Mouse (Mus musculus): Measurements from ENCODE around the gene Gm10961. TPM values are rescaled to one million over a fixed set of nuclear protein-coding genes. Genes with fewer than 3 reads are reported as not detected.
A peak's percentile ranks its signal among the peaks of the same experiment; 100 is the strongest.

The Gm10961 gene
- polyA plus RNA-seq, 1 experiment from 2014 or later: not detected

DNA sequence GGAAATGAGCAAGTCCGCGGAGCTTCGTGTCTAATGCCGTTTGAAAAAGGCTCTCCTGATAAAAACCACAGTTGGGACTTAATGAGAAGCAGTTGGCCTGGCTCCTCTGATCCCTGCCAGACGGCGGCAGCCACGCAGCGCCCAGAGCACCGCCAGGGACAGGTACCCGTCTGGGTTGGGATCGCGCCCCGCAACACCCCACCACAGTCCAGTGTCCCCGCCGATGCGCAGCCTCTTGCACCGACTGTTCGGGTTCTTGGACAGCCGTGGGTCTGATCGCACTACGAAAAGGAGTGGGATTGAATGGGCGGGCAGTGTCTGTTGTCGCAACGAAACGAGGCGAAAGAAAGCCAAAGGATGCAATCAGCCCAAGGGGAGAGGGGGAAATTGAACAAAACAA lies 34.6 kb upstream of the Gm10961 start:
- Histone ChIP-seq H3K4me3 (peak overlapping the region; percentile 37), H3K36me3 (ENCODE audit: poor library complexity, severe bottlenecking) (no peaks in the 10 kb centered on the region), H3K4me1 (peaks cover 25% of the 10 kb centered on the region), H3K9me3 (replicated peaks) (no peaks in the 10 kb centered on the region), H3K4me2 (peak overlapping the region; percentile 29), H3K27me3 (peaks cover 94% of the 10 kb centered on the region), H3K27ac (no peak overlapping the region), H3K9ac (no peak overlapping the region)
- peak; percentile 55 for ATAC-seq
- WGBS: under 1% methylated on average over 26 of the region's 26 CpGs

- no peak for ATAC-seq
- Histone ChIP-seq H3K9ac (no peak overlapping the region), H3K9me3 (replicated peaks) (no peaks in the 10 kb centered on the region), H3K36me3 (ENCODE audit: poor library complexity, severe bottlenecking) (no peaks in the 10 kb centered on the region), H3K27ac (no peak overlapping the region), H3K27me3 (peaks cover 91% of the 10 kb centered on the region), H3K4me2 (peak overlapping the region; percentile 29; the same call in 1 of the 2 replicates), H3K4me1 (peaks cover 25% of the 10 kb centered on the region), H3K4me3 (no peak overlapping the region)
- under 1% methylated on average over 24 of the region's 24 CpGs for WGBS
Observed at GRCm38 (mm10) chr3:107597134-107597533, 34.0 kb upstream of the Gm10961 start.

DNA sequence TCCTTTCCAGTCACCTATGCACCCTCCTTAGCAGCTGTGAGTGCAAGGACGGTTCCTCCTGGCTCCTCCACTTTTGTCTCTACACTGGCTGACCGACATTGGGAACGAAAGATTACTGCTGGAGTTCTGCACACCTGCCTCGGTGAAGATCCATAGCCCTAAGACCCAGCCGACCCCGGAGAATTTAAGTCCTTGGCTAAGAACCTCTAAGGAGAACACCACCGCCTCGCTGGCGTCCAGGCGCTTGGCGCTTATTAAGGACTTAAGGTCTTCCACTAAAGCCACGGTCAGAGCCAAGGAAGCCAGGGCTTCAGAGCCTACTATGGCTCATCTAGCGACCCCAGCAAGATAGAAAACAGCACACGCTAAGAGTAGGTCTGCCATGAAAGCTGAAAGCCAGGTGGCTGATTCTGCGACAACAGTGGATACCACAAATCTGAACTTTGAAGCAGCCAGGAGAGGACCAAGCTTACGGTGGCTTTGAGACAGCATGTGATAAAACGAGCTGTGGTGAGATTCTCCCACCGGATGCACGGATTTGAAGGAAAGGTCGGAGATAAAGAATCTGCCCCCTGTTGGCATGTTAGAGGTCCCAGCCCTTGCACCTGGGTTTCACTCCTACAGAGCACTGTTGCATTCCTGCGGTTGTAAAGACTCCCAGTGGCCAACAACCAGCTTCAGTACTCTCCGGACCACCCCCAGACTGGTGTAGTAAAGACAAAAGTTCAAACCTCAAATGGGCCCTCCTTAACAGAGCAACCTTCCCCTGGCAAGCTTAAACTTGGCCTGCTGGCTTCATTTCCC lies 33.3 kb upstream of the Gm10961 start:
- ATAC-seq: no peak
- H3K4me3 ChIP-seq: no peak overlapping the region

DNA sequence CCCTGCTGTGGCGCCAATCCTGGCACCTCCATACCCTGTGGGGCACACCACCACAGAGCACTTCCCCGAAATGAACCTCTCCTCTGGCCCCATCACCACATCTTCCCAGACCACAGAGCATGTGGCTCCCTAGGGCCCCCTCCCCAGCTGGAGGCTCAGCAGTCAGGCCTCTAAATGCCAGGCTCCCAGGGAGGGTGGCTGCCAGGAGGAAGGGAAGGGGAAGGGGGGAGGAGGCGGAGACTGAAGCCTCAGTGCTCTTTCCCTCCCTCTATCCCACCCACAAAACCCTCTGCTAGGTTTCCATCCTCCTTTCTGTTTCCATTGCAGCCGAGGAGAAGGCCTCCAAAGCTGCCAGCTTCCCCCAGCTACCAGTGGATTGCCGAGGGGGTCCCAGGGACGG lies 31.0 kb upstream of the Gm10961 start:
- Histone ChIP-seq H3K9me3 (replicated peaks) (no peaks in the 10 kb centered on the region), H3K27ac (no peak overlapping the region), H3K27me3 (peaks cover 66% of the 10 kb centered on the region), H3K4me1 (peaks cover 20% of the 10 kb centered on the region), H3K36me3 (ENCODE audit: poor library complexity, severe bottlenecking) (no peaks in the 10 kb centered on the region), H3K9ac (no peak overlapping the region), H3K4me3 (no peak overlapping the region), H3K4me2 (no peak overlapping the region)
- 38% methylated on average over 4 of the region's 6 CpGs for WGBS
- ATAC-seq: no peak

More for the DNA sequence above, 33.3 kb upstream of the Gm10961 start:
- H3K4me2 ChIP-seq: no peak overlapping the region
- H3K9me3 ChIP-seq (replicated peaks): no peaks in the 10 kb centered on the region
- H3K9ac ChIP-seq: no peak overlapping the region
- H3K27me3 ChIP-seq: peaks cover 85% of the 10 kb centered on the region
- 3% methylated on average over 22 of the region's 22 CpGs for WGBS
- H3K27ac ChIP-seq: no peak overlapping the region
- H3K4me1 ChIP-seq: peaks cover 25% of the 10 kb centered on the region
- H3K36me3 ChIP-seq (ENCODE audit: poor library complexity, severe bottlenecking): no peaks in the 10 kb centered on the region

DNA sequence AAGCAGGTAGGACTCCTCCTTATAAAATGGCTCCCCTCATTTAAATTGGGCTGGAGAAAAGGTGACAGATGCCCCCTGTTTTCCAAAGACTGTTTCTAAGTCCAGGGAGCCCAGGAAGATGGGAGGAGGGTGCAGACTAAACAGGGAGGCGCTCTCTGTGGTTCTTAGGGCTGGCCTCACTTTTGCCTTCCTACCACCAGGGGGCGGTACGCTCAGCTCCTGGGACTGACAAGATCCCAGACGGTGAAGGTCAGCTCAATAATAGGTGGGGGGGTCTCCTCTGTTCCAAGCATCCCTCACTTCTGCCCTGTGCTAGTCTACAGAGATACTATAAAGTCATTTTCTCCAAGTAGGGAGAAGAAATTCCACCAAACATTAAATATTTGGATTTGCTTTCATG lies 25.8 kb upstream of the Gm10961 start:
- Histone ChIP-seq H3K4me3 (no peak overlapping the region), H3K9ac (no peak overlapping the region), H3K4me1 (no peaks in the 10 kb centered on the region), H3K27me3 (peaks cover 18% of the 10 kb centered on the region), H3K9me3 (replicated peaks) (no peaks in the 10 kb centered on the region), H3K27ac (no peak overlapping the region), H3K4me2 (no peak overlapping the region), H3K36me3 (ENCODE audit: poor library complexity, severe bottlenecking) (no peaks in the 10 kb centered on the region)
- 4% methylated on average over 4 of the region's 4 CpGs for WGBS
- peak; percentile 48 for ATAC-seq

GRCm38 (mm10) chr3:107607221-107607620 lies 23.9 kb upstream of the Gm10961 start:
- no peak overlapping the region for H3K27ac ChIP-seq
- 89% methylated on average over 8 of the region's 8 CpGs for WGBS
- no peak overlapping the region for H3K4me3 ChIP-seq
- no peaks in the 10 kb centered on the region for H3K4me1 ChIP-seq
- no peak overlapping the region for H3K9ac ChIP-seq
- no peaks in the 10 kb centered on the region for H3K9me3 ChIP-seq (replicated peaks)
- no peak for ATAC-seq
- H3K36me3 ChIP-seq (ENCODE audit: poor library complexity, severe bottlenecking): peaks cover 19% of the 10 kb centered on the region
- H3K27me3 ChIP-seq: 0 out of 2 replicates have a peak, but pooled peaks cover 4% of the 10 kb centered on the region
- H3K4me2 ChIP-seq: no peak overlapping the region

GRCm38 (mm10) chr3:107608808-107609207 lies 22.3 kb upstream of the Gm10961 start:
- no peak overlapping the region for H3K4me2 ChIP-seq
- WGBS: 80% methylated on average over 4 of the region's 4 CpGs
- ATAC-seq: no peak
- H3K27me3 ChIP-seq: 0 out of 2 replicates have a peak, but pooled peaks cover 2% of the 10 kb centered on the region
- H3K9ac ChIP-seq: no peak overlapping the region
- no peak overlapping the region for H3K27ac ChIP-seq
- no peaks in the 10 kb centered on the region for H3K9me3 ChIP-seq (replicated peaks)
- no peak overlapping the region for H3K4me3 ChIP-seq
- H3K36me3 ChIP-seq (ENCODE audit: poor library complexity, severe bottlenecking): peaks cover 35% of the 10 kb centered on the region
- no peaks in the 10 kb centered on the region for H3K4me1 ChIP-seq

DNA sequence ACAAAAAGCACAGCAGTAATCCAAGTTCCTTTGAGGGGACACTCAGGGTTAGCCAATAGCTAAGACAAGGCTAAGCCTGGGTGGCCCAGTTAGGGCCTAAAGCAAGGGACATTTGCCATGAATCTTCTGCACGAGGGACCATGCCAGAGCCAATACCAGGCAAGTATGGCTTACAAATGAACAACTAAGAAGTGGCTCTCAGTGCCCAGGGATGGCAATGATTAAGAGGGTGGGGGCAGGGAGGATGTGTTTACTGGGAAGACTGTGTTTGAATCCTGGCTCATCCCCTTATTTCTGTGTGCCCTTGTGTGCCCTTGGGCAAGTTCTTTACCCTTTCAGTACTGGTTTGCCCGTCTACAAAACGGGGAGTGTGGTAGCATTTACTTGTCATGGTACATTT lies 21.7 kb upstream of the Gm10961 start:
- Histone ChIP-seq H3K36me3 (ENCODE audit: poor library complexity, severe bottlenecking) (peaks cover 40% of the 10 kb centered on the region), H3K4me1 (no peaks in the 10 kb centered on the region), H3K9me3 (replicated peaks) (no peaks in the 10 kb centered on the region), H3K27ac (no peak overlapping the region), H3K4me3 (no peak overlapping the region), H3K9ac (no peak overlapping the region), H3K27me3 (no peaks in the 10 kb centered on the region), H3K4me2 (no peak overlapping the region)
- ATAC-seq: no peak
- 65% methylated on average over 3 of the region's 3 CpGs for WGBS

DNA sequence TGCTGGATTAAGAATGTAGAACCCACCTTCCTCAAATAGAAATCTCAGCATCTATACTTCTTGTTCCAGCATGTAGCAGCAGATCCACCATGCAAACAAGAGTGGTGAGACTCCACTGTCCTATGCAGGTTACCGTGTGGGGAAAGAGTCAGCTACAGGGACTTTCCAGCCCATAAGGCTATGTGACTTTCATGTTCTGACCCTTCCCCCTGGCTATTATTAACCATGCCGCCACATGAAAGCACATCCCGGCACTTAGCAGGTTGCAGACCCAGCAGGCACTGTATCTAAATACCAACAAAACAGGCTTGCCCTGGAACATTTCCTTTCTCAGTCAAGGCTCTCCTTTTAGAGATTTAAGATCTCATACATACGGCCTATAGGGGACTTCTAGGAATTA lies 19.7 kb upstream of the Gm10961 start:
- WGBS: 73% methylated on average over 4 of the region's 4 CpGs
- H3K27ac ChIP-seq: no peak overlapping the region
- H3K4me2 ChIP-seq: no peak overlapping the region
- H3K36me3 ChIP-seq (ENCODE audit: poor library complexity, severe bottlenecking): peaks cover 60% of the 10 kb centered on the region
- ATAC-seq: no peak
- H3K4me1 ChIP-seq: no peaks in the 10 kb centered on the region
- no peaks in the 10 kb centered on the region for H3K27me3 ChIP-seq
- no peak overlapping the region for H3K9ac ChIP-seq
- no peak overlapping the region for H3K4me3 ChIP-seq
- no peaks in the 10 kb centered on the region for H3K9me3 ChIP-seq (replicated peaks)

DNA sequence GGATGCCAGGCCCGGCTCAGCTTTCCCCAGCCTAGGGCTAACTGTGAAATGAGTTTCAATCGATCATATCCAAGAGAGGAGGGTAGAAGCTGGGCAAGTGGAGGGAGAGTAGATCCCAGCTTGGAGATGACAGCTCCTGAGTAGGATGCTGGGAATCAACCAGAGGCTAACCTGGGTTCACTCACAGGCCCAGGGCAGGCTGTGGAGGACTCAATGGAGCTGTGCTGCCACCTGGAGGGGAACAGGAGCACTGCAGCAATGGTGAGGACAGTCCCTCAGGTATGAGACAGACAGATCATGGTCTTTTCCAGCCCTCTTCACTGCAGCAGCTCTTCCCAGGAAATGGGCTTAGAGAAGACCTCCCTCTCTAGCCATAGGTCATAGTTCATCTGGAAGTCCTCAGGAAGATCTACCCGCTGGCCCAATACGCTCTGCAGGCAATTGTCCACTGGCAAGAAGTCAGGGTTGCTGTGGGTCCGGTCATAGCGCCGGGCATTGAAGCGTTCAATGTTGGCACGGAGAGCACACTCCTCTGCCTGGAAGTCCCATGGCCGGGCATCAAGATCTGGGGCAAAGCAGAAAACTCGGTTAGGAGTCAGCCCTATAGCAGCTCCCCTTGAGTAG lies 18.1 kb upstream of the Gm10961 start:
- no peak overlapping the region for H3K9ac ChIP-seq
- peak; percentile 76 for ATAC-seq
- no peaks in the 10 kb centered on the region for H3K4me1 ChIP-seq
- H3K27ac ChIP-seq: no peak overlapping the region; the same call in 1 of the 2 replicates
- WGBS: 86% methylated on average over 11 of the region's 11 CpGs
- no peaks in the 10 kb centered on the region for H3K27me3 ChIP-seq
- H3K36me3 ChIP-seq (ENCODE audit: poor library complexity, severe bottlenecking): peaks cover 77% of the 10 kb centered on the region
- no peak overlapping the region for H3K4me3 ChIP-seq
- no peaks in the 10 kb centered on the region for H3K9me3 ChIP-seq (replicated peaks)
- H3K4me2 ChIP-seq: no peak overlapping the region

- 94% methylated on average over 3 of the region's 3 CpGs for WGBS
- Histone ChIP-seq H3K4me2 (no peak overlapping the region), H3K27me3 (no peaks in the 10 kb centered on the region), H3K4me1 (no peaks in the 10 kb centered on the region), H3K9me3 (replicated peaks) (no peaks in the 10 kb centered on the region), H3K36me3 (ENCODE audit: poor library complexity, severe bottlenecking) (peaks cover 98% of the 10 kb centered on the region), H3K27ac (no peak overlapping the region), H3K4me3 (no peak overlapping the region), H3K9ac (no peak overlapping the region)
- ATAC-seq: no peak
Observed at GRCm38 (mm10) chr3:107617800-107618199, 13.3 kb upstream of the Gm10961 start.

GRCm38 (mm10) chr3:107619911-107620310 lies 11.2 kb upstream of the Gm10961 start:
- WGBS: 89% methylated on average over 6 of the region's 6 CpGs
- ATAC-seq: no peak
- Histone ChIP-seq H3K4me1 (no peaks in the 10 kb centered on the region), H3K4me3 (no peak overlapping the region), H3K4me2 (no peak overlapping the region), H3K27me3 (no peaks in the 10 kb centered on the region), H3K9ac (no peak overlapping the region), H3K9me3 (replicated peaks) (no peaks in the 10 kb centered on the region), H3K27ac (no peak overlapping the region), H3K36me3 (ENCODE audit: poor library complexity, severe bottlenecking) (peaks cover 98% of the 10 kb centered on the region)

Data from forebrain, embryonic 13.5 days (tissue).